Mouse (Mus musculus) MEL (cell line): ENCODE data around the gene Mllt11. TPM values are rescaled to one million over a fixed set of nuclear protein-coding genes. Genes with fewer than 3 reads are reported as not detected.
A peak's percentile ranks its signal among the peaks of the same experiment; 100 is the strongest.

ENCODE experiments used
- DNase-seq: peaks from one replicate; pipeline ENCODE4 v3.0.0; 2011; ENCODE audit warnings: low read depth, low spot score
- H3K27ac ChIP-seq: 2 replicates; pipeline ENCODE4 v1.5.1; 2012; ENCODE audit warnings: low read depth, mild to moderate bottlenecking, control low read depth, low read length, moderate library complexity; ENCODE audit not compliant: control insufficient read depth
- H3K27me3 ChIP-seq, 2 experiments: fragments of 150-350 bp in 1 of 2; sonication (generic) in 1 of 2; 2 replicates each; pipeline ENCODE4 v1.6.1; 2012; ENCODE audit warnings: low read length in 2 of 2, mild to moderate bottlenecking in 2 of 2, improper control_type of control experiment in 1 of 2, moderate library complexity in 1 of 2; ENCODE audit not compliant: insufficient read depth in 2 of 2, control insufficient read depth in 1 of 2
- H3K36me3 ChIP-seq, 2 experiments: 2 replicates each; pipeline ENCODE4 v1.6.1; 2012 to 2014; ENCODE audit warnings: low read length in 2 of 2, improper control_type of control experiment in 1 of 2, inconsistent platforms in 1 of 2, mild to moderate bottlenecking in 1 of 2; ENCODE audit not compliant: insufficient read depth in 2 of 2, control insufficient read depth in 1 of 2
- H3K4me1 ChIP-seq, 2 experiments: fragments of 150-350 bp in 1 of 2; sonication (generic) in 1 of 2; 2 replicates each; pipeline ENCODE4 v1.6.1; 2012; ENCODE audit warnings: low read length in 2 of 2, improper control_type of control experiment in 1 of 2, mild to moderate bottlenecking in 1 of 2; ENCODE audit not compliant: insufficient read depth in 2 of 2, control insufficient read depth in 1 of 2
- H3K4me3 ChIP-seq, 2 experiments: fragments of 150-350 bp in 1 of 2; sonication (generic) in 1 of 2; 2 replicates each; pipeline ENCODE4 v1.5.1; 2012; ENCODE audit warnings: low read depth in 2 of 2, low read length in 2 of 2, mild to moderate bottlenecking in 2 of 2, moderate library complexity in 2 of 2, control low read depth in 1 of 2, improper control_type of control experiment in 1 of 2; ENCODE audit not compliant: control insufficient read depth in 1 of 2, insufficient read depth in 1 of 2
- H3K79me2 ChIP-seq: 2 replicates; pipeline ENCODE4 v1.6.1; 2012; ENCODE audit warnings: mild to moderate bottlenecking, low read length, moderate library complexity; ENCODE audit not compliant: control insufficient read depth, poor library complexity, insufficient read depth
- H3K9ac ChIP-seq: 2 replicates; pipeline ENCODE4 v1.6.1; 2012; ENCODE audit warnings: low read depth, mild to moderate bottlenecking, control low read depth, low read length, moderate library complexity; ENCODE audit not compliant: control insufficient read depth, poor library complexity, severe bottlenecking
- H3K9me3 ChIP-seq: fragments of 150-350 bp; sonication (generic); replicated peaks from 2 replicates; pipeline ENCODE4 v1.6.1; 2012; ENCODE audit warnings: mild to moderate bottlenecking, low read length, improper control_type of control experiment, moderate library complexity; ENCODE audit not compliant: insufficient read depth
- CHD1 ChIP-seq: IDR thresholded peaks from 2 replicates; pipeline ENCODE4 v1.6.1; 2012; ENCODE audit warnings: low read depth, mild to moderate bottlenecking, inconsistent platforms, low read length, improper control_type of control experiment
- CHD2 ChIP-seq: IDR thresholded peaks from 2 replicates; pipeline ENCODE4 v1.6.1; 2011; ENCODE audit warnings: low read length, improper control_type of control experiment
- CTCF ChIP-seq, 3 experiments: IDR thresholded peaks in 2 of 3; conservative IDR thresholded peaks in 1 of 3; 2 replicates each; pipeline ENCODE4 v1.5.1; 2011 to 2012; ENCODE audit warnings: low read length in 3 of 3, low read depth in 2 of 3, mild to moderate bottlenecking in 2 of 3, improper control_type of control experiment in 1 of 3, inconsistent platforms in 1 of 3, mixed read lengths in 1 of 3, moderate library complexity in 1 of 3; ENCODE audit not compliant: control insufficient read depth in 1 of 3, insufficient read depth in 1 of 3, poor library complexity in 1 of 3, severe bottlenecking in 1 of 3
- HCFC1 ChIP-seq: IDR thresholded peaks from 2 replicates; pipeline ENCODE4 v1.6.1; 2012; ENCODE audit warnings: low read depth, mild to moderate bottlenecking, inconsistent platforms, low read length, improper control_type of control experiment, moderate library complexity
- MAFK ChIP-seq: IDR thresholded peaks from 2 replicates; pipeline ENCODE4 v1.6.1; 2011; ENCODE audit warnings: low read depth, mild to moderate bottlenecking, low read length, improper control_type of control experiment, borderline replicate concordance
- MXI1 ChIP-seq: IDR thresholded peaks from 2 replicates; pipeline ENCODE4 v1.6.1; 2011; ENCODE audit warnings: mild to moderate bottlenecking, low read depth, low read length, improper control_type of control experiment
- MYC ChIP-seq: IDR thresholded peaks from 2 replicates; pipeline ENCODE4 v1.6.1; 2011; ENCODE audit warnings: low read depth, mild to moderate bottlenecking, low read length, improper control_type of control experiment, moderate library complexity
- POLR2A ChIP-seq, 2 experiments: IDR thresholded peaks; 2 replicates each; pipeline ENCODE4 v1.6.1; 2011 to 2012; ENCODE audit warnings: low read length in 2 of 2, mild to moderate bottlenecking in 2 of 2, control low read depth in 1 of 2, improper control_type of control experiment in 1 of 2, low read depth in 1 of 2, moderate library complexity in 1 of 2; ENCODE audit not compliant: control insufficient read depth in 1 of 2, insufficient read depth in 1 of 2, poor library complexity in 1 of 2
- POLR2AphosphoS5 ChIP-seq: IDR thresholded peaks from 2 replicates; pipeline ENCODE4 v1.6.1; 2012; ENCODE audit warnings: low read depth, borderline replicate concordance, mild to moderate bottlenecking, inconsistent platforms, low read length, moderate library complexity, mixed read lengths
- RAD21 ChIP-seq: IDR thresholded peaks from 2 replicates; pipeline ENCODE4 v1.6.1; 2011; ENCODE audit warnings: mild to moderate bottlenecking, low read depth, low read length, improper control_type of control experiment
- SMC3 ChIP-seq: IDR thresholded peaks from 2 replicates; pipeline ENCODE4 v1.6.1; 2011; ENCODE audit warnings: low read depth, low read length, improper control_type of control experiment
- ZC3H11A ChIP-seq: IDR thresholded peaks from 2 replicates; pipeline ENCODE4 v1.6.1; 2012; ENCODE audit warnings: low read depth, mild to moderate bottlenecking, inconsistent platforms, low read length, improper control_type of control experiment
- ZNF384 ChIP-seq: IDR thresholded peaks from 2 replicates; pipeline ENCODE4 v1.6.1; 2012; ENCODE audit warnings: low read depth, mild to moderate bottlenecking, inconsistent platforms, low read length, improper control_type of control experiment
- polyA plus RNA-seq, 2 experiments: library from polyadenylated mRNA; stranded (reverse) in 1 of 2; unstranded in 1 of 2; fragments of >175 nt in 1 of 2; fragments of >200 nt in 1 of 2; gene quantifications; 2 replicates each; pipeline versions ENCODE4 v1.2.1 to v1.2.4; 2012; ENCODE audit warnings: low replicate concordance in 2 of 2, low read depth in 1 of 2; ENCODE audit not compliant: insufficient read length in 2 of 2, insufficient read depth in 1 of 2, missing spikeins in 1 of 2
- total RNA-seq: library from RNA; depleted of rRNA; stranded (reverse); fragments of 300-350 nt; gene quantifications from 2 replicates; pipeline ENCODE4 v1.2.3, GENCODE M21; 2012

Mllt11 gene
- total and polyA plus RNA-seq, 3 experiments: 7.3 to 24.6 TPM; not detected in 1

DNA sequence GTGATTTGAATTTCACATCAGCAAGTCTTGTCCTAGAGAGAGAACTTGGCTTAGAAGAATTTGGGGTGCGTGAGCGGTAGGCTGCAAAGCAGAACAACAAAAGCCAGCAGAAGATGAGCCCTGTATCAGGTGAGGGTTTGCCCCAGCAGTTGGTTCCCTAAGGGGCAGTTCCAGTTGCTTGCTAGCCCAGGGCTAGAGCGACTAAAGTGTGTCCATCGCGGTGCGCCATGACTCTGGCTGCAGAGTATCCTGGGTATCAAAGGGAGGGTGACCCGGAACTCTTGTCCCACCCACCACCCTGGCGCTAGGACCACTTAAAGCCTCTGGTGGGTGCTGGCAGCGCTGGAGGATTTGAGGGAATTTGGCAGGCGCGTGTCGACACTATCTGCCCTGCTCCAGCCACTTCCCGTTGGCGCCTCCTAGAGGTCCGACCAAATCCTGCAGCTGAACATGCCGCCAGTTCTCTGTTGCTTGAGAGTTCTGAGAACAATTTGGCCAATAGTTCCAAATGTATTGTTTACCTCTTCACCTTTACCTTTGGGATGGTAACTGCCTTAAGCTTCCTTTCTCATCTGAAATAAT lies 57.9 kb downstream of the Mllt11 start:
- TF ChIP-seq RAD21: peak; percentile 64
- 0 out of 2 replicates have a peak, but pooled peaks have one; percentile 24 for TF ChIP-seq HCFC1
- TF ChIP-seq MAFK: no peak
- TF ChIP-seq MYC: 0 out of 2 replicates have a peak, but pooled peaks have one; percentile 26
- peak; percentile 89 to 91 (median 90) for TF ChIP-seq CTCF (IDR thresholded peaks at IDR 0.05 in 2 of 3, conservative IDR thresholded peaks at IDR 0.05 in 1 of 3; ENCODE audit: control insufficient read depth in 1 of 3, insufficient read depth in 1 of 3, low read depth in 2 of 3, low read length in 3 of 3, poor library complexity in 1 of 3, severe bottlenecking in 1 of 3)
- TF ChIP-seq ZNF384: no peak
- peak; percentile 55; the same call in 1 of the 2 replicates for TF ChIP-seq ZC3H11A
- peak; percentile 67 for TF ChIP-seq SMC3
- TF ChIP-seq CHD1: no peak
- TF ChIP-seq, all 39 proteins: peak for 6
- H3K9me3 ChIP-seq: no peaks in the 10 kb centered on the region
- H3K27me3 ChIP-seq: no peaks in the 10 kb centered on the region
- no peak overlapping the region for H3K9ac ChIP-seq
- H3K27ac ChIP-seq: no peak overlapping the region
- H3K36me3 ChIP-seq: no peaks in the 10 kb centered on the region
- DNase-seq: peak; percentile 81
- H3K4me1 ChIP-seq: no peaks in the 10 kb centered on the region
- no peaks in the 10 kb centered on the region for H3K79me2 ChIP-seq
- H3K4me3 ChIP-seq: no peak overlapping the region

GRCm38 (mm10) chr3:95173256-95173949 lies 58.6 kb downstream of the Mllt11 start:
- H3K9me3 ChIP-seq: no peaks in the 10 kb centered on the region
- DNase-seq: no peak
- no peaks in the 10 kb centered on the region for H3K36me3 ChIP-seq
- H3K4me1 ChIP-seq: no peaks in the 10 kb centered on the region
- H3K4me3 ChIP-seq: no peak overlapping the region
- no peak overlapping the region for H3K9ac ChIP-seq
- TF ChIP-seq POLR2AphosphoS5 (no peak), POLR2A (IDR thresholded peaks at IDR 0.05; ENCODE audit: control insufficient read depth in 1 of 2, insufficient read depth in 1 of 2, low read depth in 1 of 2, low read length in 2 of 2, poor library complexity in 1 of 2) (no peak), CHD2 (no peak), MXI1 (no peak)
- H3K27me3 ChIP-seq: no peaks in the 10 kb centered on the region
- no peak overlapping the region for H3K27ac ChIP-seq
- no peaks in the 10 kb centered on the region for H3K79me2 ChIP-seq
